Mouse (Mus musculus): ENCODE results near the gene 4930467E23Rik. TPM values are rescaled to one million over a fixed set of nuclear protein-coding genes. Genes with fewer than 3 reads are reported as not detected.
"Not testable (repeated sequence)": the region's sequence is repeated elsewhere in the genome, so short reads cannot be mapped to it uniquely, and the experiment has no call there.

The 4930467E23Rik gene
- polyA plus RNA-seq, 1 experiment, result not detected

- not testable (repeated sequence) for H3K4me1 ChIP-seq (ENCODE audit: control insufficient read depth, insufficient read depth, low read length); H3K27ac ChIP-seq (ENCODE audit: insufficient read depth, low read depth, low read length)
These were observed 23.2 kb upstream of the 4930467E23Rik start for GRCm38 (mm10) chr8:19706101-19706725.

GRCm38 (mm10) chr8:19706918-19707760, 22.2 kb upstream of the 4930467E23Rik start:
- H3K27ac ChIP-seq (ENCODE audit: insufficient read depth, low read depth, low read length); H3K4me3 ChIP-seq (ENCODE audit: insufficient read depth, low read length); H3K4me1 ChIP-seq (ENCODE audit: control insufficient read depth, insufficient read depth, low read length): not testable (repeated sequence)
- peak; percentile 45 for TF ChIP-seq CTCF (IDR thresholded peaks at IDR 0.05; ENCODE audit: low read depth, low read length)

More at GRCm38 (mm10) chr8:19706101-19706725, 23.2 kb upstream of the 4930467E23Rik start:
- H3K4me3 ChIP-seq (ENCODE audit: insufficient read depth, low read length), result not testable (repeated sequence)

- H3K27ac ChIP-seq (ENCODE audit: insufficient read depth, low read depth, low read length); H3K4me1 ChIP-seq (ENCODE audit: control insufficient read depth, insufficient read depth, low read length); H3K4me3 ChIP-seq (ENCODE audit: insufficient read depth, low read length): not testable (repeated sequence)
These were observed 21.5 kb upstream of the 4930467E23Rik start for GRCm38 (mm10) chr8:19707761-19708443.

- not testable (repeated sequence) for H3K27ac ChIP-seq (ENCODE audit: insufficient read depth, low read depth, low read length); H3K4me3 ChIP-seq (ENCODE audit: insufficient read depth, low read length); H3K4me1 ChIP-seq (ENCODE audit: control insufficient read depth, insufficient read depth, low read length)
These were observed 20.4 kb upstream of the 4930467E23Rik start for GRCm38 (mm10) chr8:19708976-19709375.

- H3K4me1 ChIP-seq (ENCODE audit: control insufficient read depth, insufficient read depth, low read length), result not testable (repeated sequence)
These were observed 19.9 kb upstream of the 4930467E23Rik start for GRCm38 (mm10) chr8:19709488-19709887.

GRCm38 (mm10) chr8:19711171-19711860, 18.1 kb upstream of the 4930467E23Rik start:
- H3K27ac ChIP-seq (ENCODE audit: insufficient read depth, low read depth, low read length); H3K4me3 ChIP-seq (ENCODE audit: insufficient read depth, low read length); H3K4me1 ChIP-seq (ENCODE audit: control insufficient read depth, insufficient read depth, low read length): not testable (repeated sequence)

More at GRCm38 (mm10) chr8:19709488-19709887, 19.9 kb upstream of the 4930467E23Rik start:
- H3K4me3 ChIP-seq (ENCODE audit: insufficient read depth, low read length); H3K27ac ChIP-seq (ENCODE audit: insufficient read depth, low read depth, low read length): not testable (repeated sequence)

- H3K4me1 ChIP-seq (ENCODE audit: control insufficient read depth, insufficient read depth, low read length); H3K27ac ChIP-seq (ENCODE audit: insufficient read depth, low read depth, low read length); H3K4me3 ChIP-seq (ENCODE audit: insufficient read depth, low read length): not testable (repeated sequence)
These were observed 17.1 kb upstream of the 4930467E23Rik start for GRCm38 (mm10) chr8:19712227-19712750.

GRCm38 (mm10) chr8:19712816-19713215, 16.6 kb upstream of the 4930467E23Rik start:
- H3K4me3 ChIP-seq (ENCODE audit: insufficient read depth, low read length); H3K4me1 ChIP-seq (ENCODE audit: control insufficient read depth, insufficient read depth, low read length); H3K27ac ChIP-seq (ENCODE audit: insufficient read depth, low read depth, low read length): not testable (repeated sequence)

- H3K4me3 ChIP-seq (ENCODE audit: insufficient read depth, low read length); H3K4me1 ChIP-seq (ENCODE audit: control insufficient read depth, insufficient read depth, low read length); H3K27ac ChIP-seq (ENCODE audit: insufficient read depth, low read depth, low read length): not testable (repeated sequence)
These were observed 16.0 kb upstream of the 4930467E23Rik start for GRCm38 (mm10) chr8:19713232-19713834.

- not testable (repeated sequence) for H3K27ac ChIP-seq (ENCODE audit: insufficient read depth, low read depth, low read length); H3K4me3 ChIP-seq (ENCODE audit: insufficient read depth, low read length); H3K4me1 ChIP-seq (ENCODE audit: control insufficient read depth, insufficient read depth, low read length)
These were observed 14.9 kb upstream of the 4930467E23Rik start for GRCm38 (mm10) chr8:19714426-19714825.

GRCm38 (mm10) chr8:19715266-19715665, 14.1 kb upstream of the 4930467E23Rik start:
- not testable (repeated sequence) for H3K27ac ChIP-seq (ENCODE audit: insufficient read depth, low read depth, low read length); H3K4me3 ChIP-seq (ENCODE audit: insufficient read depth, low read length); H3K4me1 ChIP-seq (ENCODE audit: control insufficient read depth, insufficient read depth, low read length)

- H3K4me3 ChIP-seq (ENCODE audit: insufficient read depth, low read length); H3K27ac ChIP-seq (ENCODE audit: insufficient read depth, low read depth, low read length); H3K4me1 ChIP-seq (ENCODE audit: control insufficient read depth, insufficient read depth, low read length): not testable (repeated sequence)
These were observed 11.5 kb upstream of the 4930467E23Rik start for GRCm38 (mm10) chr8:19717851-19718250.

- H3K4me3 ChIP-seq (ENCODE audit: insufficient read depth, low read length); H3K4me1 ChIP-seq (ENCODE audit: control insufficient read depth, insufficient read depth, low read length); H3K27ac ChIP-seq (ENCODE audit: insufficient read depth, low read depth, low read length): not testable (repeated sequence)
These were observed 9.9 kb upstream of the 4930467E23Rik start for GRCm38 (mm10) chr8:19719513-19719912.

GRCm38 (mm10) chr8:19724871-19725270, 4.5 kb upstream of the 4930467E23Rik start:
- H3K4me3 ChIP-seq (ENCODE audit: insufficient read depth, low read length); H3K27ac ChIP-seq (ENCODE audit: insufficient read depth, low read depth, low read length); H3K4me1 ChIP-seq (ENCODE audit: control insufficient read depth, insufficient read depth, low read length): not testable (repeated sequence)

Measured in bone marrow macrophage, adult 2 months (primary cell).